Mouse (Mus musculus) thymus, postnatal 0 days (tissue): ENCODE measurements around the gene Gm21060. TPM values are rescaled to one million over a fixed set of nuclear protein-coding genes. Genes with fewer than 3 reads are reported as not detected.
"Not testable (repeated sequence)": the region's sequence is repeated elsewhere in the genome, so short reads cannot be mapped to it uniquely, and the experiment has no call there.

Experiments
- DNase-seq: peaks from one replicate; pipeline ENCODE4 v3.0.0-alpha.2; 2015; ENCODE audit warnings: low spot score
- polyA plus RNA-seq: library from polyadenylated mRNA; unstranded; fragments of >200 nt; fragmentation: Nextera tagmentation; extraction: Ambion mirVana; gene quantifications from 2 replicates; pipeline ENCODE4 v1.2.1, GENCODE M21; 2015

Gene Gm21060
- not detected in 2 replicates for polyA plus RNA-seq

DNA sequence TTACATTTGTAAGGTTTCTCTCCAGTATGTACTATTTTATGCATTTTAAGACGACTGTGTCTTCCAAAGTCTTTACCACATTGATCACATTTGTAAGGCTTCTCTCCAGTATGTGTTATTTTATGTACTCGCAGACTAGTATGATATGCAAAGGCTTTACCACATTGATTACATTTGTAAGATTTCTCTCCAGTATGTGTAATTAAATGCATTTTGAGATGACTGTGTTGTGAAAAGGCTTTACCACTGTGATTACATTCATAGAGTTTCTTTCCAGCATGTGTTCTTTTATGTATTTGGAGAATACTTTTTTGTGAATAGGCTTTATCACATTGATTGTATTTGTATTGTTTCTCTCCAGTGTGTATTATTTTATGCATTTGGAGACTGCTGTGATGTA is at the start of gene Gm21060:
Gm21060 (minus strand) TSS at position 101 of the 400 bp plus-strand sequence.
- DNase-seq, result no peak

DNA sequence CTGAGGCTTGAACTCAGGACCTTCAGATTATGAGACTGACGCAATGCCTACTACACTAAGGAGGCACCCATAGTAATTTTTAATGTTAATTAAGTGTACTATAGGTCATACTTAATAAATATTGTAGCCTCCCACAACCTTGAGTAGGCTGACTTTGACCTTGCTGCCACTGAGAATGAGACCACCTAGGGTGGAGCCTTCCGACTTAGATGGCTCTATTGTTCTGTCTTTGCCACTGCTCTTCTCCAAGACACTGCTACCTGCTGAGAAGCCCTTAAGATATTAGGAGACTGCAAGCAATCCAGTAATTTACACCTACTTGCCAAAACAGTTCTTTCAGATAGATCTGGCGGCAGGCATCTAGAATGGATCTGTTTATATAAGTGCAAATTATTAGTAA is 24.0 kb upstream of the Gm21060 start:
- DNase-seq, result not testable (repeated sequence)

DNA sequence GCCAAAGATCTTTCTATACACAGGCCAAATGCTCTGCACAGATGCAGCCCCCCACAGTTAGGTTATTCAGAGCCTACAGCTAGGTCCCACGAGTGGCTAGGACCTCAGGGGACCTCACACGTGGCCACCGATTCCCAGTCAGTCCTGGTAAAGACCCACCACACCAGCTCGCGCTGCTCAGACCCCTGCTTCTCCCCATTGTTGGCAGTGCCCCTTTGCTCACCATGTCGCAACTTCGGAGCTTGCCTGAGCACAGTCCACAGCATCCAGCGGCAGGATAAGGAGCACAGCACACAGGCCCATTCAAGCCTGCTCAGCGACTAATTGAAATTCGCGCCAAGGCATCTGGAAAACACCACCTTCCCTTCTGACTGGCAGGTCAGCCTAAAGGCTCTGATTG is 16.3 kb upstream of the Gm21060 start:
- DNase-seq, result not testable (repeated sequence)

DNA sequence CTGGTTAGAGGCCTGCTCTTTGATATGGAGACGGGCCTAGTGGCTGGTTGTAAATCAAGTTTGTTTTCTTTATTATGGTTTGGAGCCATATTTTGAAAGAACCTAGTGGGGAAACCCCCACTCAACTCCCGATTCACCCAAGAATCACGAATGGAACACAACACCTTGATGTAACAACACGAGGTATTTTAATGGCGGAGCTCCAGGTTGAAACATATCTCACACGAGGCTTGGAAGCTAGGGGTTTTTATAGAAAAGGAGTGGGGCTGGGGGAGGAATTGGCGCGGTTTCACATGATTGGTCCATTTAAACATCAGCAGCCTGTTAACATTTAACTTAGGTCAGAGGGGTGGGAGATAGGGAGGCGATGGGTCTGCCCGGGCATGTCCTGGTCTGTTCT is 15.5 kb upstream of the Gm21060 start:
- DNase-seq, result not testable (repeated sequence)

DNA sequence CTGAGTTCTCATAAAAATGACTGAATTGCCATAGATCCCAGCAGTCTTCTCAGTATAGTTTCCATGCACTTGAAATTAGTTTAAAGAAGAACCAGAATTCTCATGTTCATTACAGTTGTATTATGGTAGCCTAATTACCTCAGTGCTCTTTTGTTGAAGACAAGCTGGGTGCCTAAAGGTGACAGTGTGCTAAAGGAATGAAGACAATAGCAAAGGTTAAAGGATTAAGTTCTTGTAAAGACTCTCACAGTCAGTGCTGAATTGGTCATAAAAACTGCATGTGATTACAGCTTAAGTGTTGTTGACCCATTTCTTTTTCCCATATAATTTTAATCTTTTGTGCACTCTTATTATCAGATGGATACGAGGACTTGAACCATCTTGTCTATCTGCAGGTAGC is 11.2 kb upstream of the Gm21060 start:
- DNase-seq, result not testable (repeated sequence)

DNA sequence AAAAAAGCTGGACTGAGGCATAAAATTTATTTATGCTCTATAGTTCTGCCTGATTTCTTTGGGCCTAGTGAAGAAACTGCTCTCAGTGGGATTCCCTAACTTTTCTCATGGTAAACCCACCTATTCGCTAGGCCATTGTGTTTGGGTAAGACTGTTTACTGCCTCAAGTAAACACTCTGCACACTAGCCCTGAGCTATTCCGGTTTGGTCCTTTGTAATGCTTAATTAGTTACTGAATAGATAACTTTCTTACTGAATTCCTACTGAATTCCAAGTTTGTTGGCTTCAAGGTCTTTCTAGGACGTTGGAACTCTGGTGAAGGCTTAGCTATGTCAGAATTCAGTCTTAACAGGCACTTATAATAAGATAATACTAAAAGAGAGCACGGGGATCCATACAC is 11.8 kb downstream of the Gm21060 start:
- not testable (repeated sequence) for DNase-seq

DNA sequence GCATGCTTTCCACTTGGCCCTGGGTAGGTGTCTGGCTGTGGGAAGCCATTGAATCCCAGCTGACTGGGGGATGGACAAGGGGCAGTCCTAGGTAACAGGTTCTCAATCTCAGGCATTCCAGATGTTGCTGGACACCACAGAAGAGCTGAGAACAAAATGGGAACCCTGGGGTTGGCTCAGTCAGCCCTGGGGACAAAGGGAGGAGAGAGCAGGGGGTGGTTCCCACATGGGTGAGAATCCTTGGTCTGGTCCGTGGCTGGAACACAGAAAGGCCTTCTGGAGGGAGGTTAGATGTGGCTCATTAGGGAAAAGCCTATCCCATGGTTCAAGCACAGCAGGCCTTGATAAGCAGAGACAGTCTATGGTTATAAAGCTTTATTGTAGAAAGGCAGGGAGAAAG is 13.3 kb downstream of the Gm21060 start:
- DNase-seq, result no peak

DNA sequence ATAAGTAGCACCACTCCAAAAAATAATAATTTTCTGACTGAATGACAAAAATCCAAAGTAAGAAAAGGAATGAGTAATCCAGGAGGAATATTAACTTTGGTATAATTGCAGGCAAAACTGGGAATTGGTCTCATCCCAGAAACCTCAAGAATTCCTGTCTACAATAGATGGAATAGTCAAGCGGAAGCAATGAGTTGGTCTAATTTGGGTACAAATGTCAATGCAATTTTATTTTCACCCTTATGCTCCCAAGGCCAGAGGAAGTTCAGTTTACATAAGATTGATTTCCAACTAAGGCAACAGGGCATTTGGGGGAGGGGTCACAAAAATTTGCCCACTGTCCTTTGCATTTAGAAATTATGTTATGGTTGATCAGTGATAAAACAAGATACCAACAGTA is 21.4 kb downstream of the Gm21060 start:
- no peak for DNase-seq

DNA sequence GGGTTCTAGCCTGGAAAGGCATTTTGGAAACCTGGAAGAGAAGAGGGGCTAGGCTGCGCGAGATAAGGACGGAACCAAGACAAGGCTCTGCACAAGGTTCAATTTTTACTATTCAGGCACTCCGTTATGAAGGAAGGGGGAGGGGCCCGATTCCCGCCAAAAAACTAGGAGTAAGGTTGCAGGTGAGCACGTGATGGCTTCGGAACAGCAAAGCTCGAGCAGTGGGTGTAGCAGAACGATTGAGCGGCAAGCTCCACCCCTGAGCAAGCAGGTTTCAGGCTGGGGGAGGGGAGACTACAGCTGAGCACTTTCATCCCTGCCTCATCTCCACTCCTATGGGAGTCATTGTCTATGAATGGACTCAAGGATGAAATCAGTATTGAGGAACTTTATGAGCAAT is 27.7 kb downstream of the Gm21060 start:
- not testable (repeated sequence) for DNase-seq

DNA sequence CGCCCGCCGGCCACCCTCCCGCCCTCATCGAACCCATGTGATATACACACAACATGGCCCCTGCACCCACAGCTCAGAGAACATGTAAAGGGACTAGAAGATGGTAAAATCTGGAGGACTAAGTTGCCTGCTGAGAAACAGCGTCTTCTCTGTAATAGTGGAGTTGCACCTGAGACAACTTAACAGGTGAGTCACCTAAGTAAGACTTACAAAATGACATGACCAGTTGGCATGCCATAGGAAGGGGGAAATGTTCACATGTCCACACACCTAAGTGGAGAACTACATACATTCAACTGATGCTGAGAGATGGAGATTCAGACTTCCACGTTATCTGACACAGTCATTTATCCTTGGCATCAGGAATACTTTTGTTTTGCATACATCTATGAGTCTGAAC is 29.7 kb downstream of the Gm21060 start:
- DNase-seq, result peak; percentile 23

DNA sequence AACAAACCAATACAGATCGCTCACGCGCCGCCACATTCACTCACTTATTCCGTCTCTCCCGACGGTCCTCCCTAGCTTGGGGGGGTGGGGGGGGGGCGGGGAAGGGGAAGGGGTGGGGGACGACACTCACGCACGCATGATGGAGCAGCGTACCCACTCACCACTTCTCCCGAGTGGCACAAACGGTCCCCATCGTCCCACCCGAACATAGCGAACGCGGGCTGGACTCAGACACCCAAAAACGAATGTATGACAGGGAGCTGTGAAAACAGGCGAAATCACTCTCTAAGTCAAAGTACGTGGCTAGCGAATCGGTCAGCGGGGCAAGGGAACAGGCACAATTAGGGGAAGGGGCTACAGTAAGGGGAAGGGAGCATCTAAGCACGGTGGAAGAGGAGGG is 30.2 kb downstream of the Gm21060 start:
- peak; percentile 96 for DNase-seq

DNA sequence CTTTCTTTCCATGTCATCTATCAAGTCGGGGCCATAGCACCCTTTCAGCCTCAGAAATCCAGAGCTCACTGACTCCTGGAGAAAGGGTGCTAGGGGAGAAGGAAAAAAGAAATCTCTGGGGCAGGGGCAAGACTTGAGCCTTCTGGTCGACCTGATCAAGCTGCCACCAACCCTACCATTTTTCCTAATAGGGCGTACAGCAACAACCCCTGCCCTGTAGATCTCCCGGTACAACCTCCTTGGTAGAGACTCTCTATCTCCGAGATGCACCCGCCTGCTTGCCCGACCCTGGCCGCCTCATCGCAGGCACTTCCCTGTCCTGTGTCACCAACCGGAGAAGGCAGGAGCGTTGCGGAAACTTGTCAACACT is 30.6 kb downstream of the Gm21060 start:
- peak; percentile 67 for DNase-seq

DNA sequence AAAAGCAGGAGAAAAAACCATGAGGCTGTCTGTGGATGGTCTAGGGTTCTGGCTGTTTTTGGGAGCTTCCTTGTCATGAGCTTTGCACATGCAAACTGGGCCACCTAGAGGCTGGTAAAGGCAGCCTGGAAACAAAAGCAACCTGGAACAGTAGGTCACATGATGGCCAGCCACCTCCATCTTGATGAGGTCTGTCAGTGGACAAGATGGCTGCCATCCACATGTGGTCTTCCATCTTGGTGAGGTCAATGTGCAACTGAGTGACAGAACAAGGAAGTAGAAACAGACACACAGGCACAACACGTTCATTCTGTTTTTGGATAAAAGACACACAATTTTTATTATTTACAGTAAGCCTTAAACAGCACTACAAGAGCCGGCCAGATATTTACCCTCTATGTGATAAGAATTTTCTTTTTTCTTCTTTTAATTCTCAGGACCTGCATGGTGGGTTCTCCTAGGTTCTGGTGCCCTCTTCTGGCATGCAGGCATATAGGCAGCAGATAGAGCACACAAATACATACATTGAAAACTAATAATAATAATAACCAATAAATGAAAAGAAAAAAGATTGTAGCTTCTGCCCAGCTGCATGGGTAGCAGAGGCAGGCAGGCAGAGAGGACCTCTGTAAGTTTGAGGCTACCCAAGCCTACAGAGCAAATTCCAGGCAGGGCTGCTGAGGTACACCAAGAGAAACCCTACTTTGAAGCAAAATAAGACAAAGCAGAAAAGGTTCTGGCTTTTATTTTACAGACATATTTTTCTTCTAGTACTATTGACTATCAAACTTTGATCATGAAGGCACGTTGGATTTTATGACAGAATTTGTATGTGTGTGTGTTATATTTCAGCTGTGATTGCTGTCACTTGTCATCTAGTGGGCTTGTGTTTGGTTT is 31.3 kb downstream of the Gm21060 start:
- DNase-seq, result peak; percentile 91

DNA sequence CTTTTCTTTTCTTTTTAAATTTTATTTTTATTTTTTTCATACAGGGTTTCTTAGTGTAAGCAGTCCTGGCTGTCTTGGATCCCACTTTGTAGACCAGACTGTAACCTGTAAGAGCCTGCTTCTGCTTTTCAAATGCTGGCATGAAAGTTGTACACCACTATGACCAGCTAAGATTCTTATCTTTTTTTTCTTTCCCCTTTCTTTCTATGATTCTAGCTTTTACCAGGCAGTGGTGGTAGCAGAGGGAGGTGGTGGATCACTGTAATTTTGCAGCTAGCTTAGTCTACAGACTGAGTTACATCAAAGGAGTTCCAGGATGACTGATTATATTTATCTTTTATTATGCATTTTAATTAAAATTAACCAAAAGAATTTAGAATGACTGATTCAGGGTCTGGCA is 31.9 kb downstream of the Gm21060 start:
- no peak for DNase-seq

DNA sequence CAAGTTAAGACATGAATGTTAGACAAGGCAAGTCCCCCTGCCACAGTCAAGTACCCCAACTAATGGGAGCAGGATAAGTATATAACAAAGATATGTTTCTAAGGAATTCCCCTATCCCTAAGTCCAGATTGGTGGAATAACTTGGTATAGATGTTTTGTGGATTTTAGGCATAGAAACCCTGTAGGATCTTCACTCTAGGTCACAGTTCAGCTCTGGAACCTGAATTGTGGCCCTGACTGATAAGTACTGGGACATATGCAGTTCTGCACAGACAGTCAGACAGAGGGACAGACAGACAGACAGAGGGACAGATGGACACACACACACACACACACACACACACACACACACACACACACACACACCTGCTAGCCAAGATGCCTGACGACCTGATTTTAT is 32.6 kb downstream of the Gm21060 start:
- peak; percentile 35 for DNase-seq

DNA sequence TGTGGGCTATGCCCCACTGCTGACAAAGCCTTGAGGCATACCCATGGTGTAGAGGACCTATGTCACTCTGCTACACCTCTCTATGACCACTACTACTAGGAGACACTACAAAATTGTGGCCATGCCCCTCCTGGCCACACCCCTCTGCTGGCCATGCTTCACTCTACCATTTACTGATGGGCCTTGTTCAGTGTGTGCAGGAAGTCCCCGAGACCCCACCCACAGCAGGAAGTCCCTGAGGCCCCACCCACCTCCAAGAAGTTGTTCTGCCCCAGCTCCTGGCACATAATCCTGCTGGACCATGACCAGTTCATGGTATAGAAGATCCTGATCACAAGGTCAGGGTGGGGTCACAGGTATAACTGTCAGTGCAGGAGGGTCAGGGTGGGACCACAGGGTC is 35.6 kb downstream of the Gm21060 start:
- no peak for DNase-seq

DNA sequence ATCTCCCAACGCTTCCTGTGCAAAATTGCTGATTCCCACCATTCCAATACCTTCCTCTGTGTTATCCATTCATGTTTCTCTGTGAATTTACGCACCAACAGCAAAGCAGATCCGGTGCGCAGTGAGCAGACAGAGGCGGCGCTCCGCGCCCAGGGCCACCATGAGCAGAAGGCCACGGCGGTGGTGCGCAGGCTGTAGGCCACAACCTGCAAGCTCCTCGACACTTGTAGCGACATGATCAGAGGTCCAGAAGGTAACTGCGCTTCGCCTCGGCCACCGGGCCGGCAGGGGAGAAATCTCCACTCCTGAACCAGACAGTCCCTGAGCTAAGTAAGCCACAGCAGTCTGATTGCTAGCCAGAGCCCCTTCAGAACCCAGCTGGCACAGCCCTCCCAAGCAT is 39.1 kb downstream of the Gm21060 start:
- no peak for DNase-seq

DNA sequence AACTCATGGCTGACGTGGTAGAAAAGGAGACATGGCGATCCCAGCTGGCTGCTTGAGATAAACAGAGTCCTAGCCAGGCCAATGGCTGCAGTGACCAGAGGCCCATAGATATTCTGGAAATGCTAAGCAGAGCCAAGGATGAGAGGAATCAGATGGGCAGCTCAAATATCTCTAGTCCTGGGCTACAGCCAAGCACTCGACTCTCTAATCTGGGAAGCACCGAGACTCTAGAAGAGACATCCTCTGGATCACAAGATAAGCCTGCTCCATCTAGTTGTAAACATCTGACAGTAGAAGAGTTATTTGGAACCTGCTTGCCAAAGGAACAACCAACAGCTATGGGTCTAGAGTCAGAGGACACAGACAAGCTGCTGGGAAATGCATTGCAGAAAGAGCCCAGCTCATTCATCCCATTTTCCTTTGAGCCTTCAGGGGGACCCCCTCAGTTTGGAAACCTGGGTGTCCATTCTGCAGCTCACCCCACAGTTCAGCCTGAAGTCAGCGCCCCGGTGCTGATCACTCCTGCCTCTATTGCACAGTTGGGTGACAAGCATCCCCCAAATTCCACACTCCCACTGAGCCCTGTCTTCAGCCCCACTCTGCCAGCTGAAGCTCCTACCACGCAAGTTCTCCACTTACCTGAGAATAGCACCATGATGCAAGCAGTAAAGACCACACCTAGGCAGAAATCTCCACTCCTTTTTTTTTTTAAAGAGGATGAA is 40.5 kb downstream of the Gm21060 start:
- DNase-seq, result no peak

DNA sequence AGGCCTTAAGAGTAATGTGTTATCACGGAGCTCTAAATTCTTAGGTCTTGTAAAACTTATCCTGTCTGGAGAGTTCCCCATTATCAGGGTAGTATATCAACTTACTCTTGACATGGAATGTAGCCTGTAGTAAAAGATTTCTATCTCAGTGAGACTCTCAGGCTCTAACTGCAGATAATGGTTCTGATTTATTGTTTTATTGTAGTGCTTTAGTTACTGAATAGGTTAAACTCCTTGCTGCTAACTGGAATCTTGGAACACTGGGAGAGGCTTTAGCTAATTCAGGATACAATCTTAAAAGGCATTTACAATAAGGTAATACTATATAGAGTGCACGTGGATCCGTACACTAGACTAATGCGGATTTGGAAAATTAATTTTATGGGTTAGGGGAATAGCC is 49.5 kb downstream of the Gm21060 start:
- DNase-seq, result not testable (repeated sequence)
